Mouse (Mus musculus): ENCODE measurements around the gene Mark1. TPM values are rescaled to one million over a fixed set of nuclear protein-coding genes. Genes with fewer than 3 reads are reported as not detected.

Gene Mark1
- polyA plus RNA-seq, 1 experiment, result 21.2 TPM

DNA sequence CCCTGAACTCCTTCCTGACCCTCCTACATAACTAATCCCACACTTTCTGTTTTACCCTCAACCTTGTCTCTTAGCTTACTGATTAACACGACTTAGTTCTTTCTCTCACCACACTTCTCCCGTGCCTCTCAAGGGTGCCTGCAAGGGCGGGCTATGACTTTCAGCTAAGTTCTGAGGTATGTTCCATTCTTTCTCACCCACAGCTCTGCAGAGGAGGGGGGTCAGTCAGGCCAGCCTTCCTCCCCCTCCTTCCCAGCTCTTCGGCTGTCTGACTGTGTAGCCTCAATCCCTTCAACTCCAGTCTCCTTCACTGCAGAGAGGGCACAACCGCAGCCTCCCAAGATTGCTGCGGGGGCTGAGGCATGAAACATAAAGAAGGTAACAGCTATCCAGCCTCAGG, 120.5 kb downstream of the Mark1 start:
- no peak overlapping the region for H3K27ac ChIP-seq (ENCODE audit: insufficient read depth, low read length)
- TF ChIP-seq CTCF (IDR thresholded peaks at IDR 0.05; ENCODE audit: borderline replicate concordance, insufficient read depth, low read length), result no peak
- TF ChIP-seq POLR2A (IDR thresholded peaks at IDR 0.05; ENCODE audit: low read depth, low read length), result no peak
- no peaks in the 10 kb centered on the region for H3K4me1 ChIP-seq (ENCODE audit: control insufficient read depth, insufficient read depth, low read length)
- H3K4me3 ChIP-seq (ENCODE audit: insufficient read depth, low read length), result no peak overlapping the region

DNA sequence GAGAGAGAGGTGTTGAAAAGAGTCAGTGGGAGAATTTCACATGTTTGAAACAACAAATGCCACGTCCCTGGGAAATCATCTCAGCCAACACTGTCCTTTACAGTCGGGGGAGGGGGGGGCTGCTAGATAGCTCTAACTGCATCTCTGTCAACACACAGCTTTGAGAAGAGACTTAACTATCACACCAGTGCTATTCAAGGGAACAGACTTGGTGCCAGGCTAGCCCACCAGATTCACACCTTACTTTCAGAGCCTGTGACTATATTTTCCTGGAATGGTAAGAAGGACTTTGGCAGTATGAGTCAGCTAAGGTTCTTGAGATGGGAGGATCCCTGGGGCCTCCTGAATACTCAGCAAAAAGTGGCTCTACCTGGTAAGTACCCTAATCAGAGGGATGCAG, 122.1 kb downstream of the Mark1 start:
- Histone ChIP-seq H3K4me1 (ENCODE audit: control insufficient read depth, insufficient read depth, low read length) (no peaks in the 10 kb centered on the region), H3K27ac (ENCODE audit: insufficient read depth, low read length) (no peak overlapping the region), H3K4me3 (ENCODE audit: insufficient read depth, low read length) (no peak overlapping the region)
- TF ChIP-seq POLR2A (IDR thresholded peaks at IDR 0.05; ENCODE audit: low read depth, low read length) (no peak), CTCF (IDR thresholded peaks at IDR 0.05; ENCODE audit: borderline replicate concordance, insufficient read depth, low read length) (no peak)

DNA sequence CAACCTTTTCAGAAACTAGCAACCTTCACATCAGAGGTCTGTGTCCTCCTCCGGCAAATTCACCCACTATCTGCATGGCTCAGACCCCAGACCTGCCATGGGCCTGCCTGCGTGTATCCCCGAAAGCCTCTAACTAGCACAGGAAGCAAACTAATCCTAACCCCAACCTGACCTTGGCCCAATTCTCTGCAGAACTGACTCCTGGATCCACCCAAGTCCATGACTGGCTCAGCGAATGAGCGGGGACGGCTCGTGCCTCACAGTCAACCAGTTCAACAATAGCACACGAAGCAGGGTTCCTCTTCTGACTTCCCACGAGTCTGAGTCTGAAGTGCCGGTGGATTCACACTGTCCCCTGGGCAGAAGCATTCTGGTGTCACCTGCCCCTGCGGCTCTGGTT, 125.5 kb downstream of the Mark1 start:
- Histone ChIP-seq H3K4me3 (ENCODE audit: insufficient read depth, low read length) (no peak overlapping the region), H3K27ac (ENCODE audit: insufficient read depth, low read length) (no peak overlapping the region)
- TF ChIP-seq CTCF (IDR thresholded peaks at IDR 0.05; ENCODE audit: borderline replicate concordance, insufficient read depth, low read length) (no peak), POLR2A (IDR thresholded peaks at IDR 0.05; ENCODE audit: low read depth, low read length) (no peak)

DNA sequence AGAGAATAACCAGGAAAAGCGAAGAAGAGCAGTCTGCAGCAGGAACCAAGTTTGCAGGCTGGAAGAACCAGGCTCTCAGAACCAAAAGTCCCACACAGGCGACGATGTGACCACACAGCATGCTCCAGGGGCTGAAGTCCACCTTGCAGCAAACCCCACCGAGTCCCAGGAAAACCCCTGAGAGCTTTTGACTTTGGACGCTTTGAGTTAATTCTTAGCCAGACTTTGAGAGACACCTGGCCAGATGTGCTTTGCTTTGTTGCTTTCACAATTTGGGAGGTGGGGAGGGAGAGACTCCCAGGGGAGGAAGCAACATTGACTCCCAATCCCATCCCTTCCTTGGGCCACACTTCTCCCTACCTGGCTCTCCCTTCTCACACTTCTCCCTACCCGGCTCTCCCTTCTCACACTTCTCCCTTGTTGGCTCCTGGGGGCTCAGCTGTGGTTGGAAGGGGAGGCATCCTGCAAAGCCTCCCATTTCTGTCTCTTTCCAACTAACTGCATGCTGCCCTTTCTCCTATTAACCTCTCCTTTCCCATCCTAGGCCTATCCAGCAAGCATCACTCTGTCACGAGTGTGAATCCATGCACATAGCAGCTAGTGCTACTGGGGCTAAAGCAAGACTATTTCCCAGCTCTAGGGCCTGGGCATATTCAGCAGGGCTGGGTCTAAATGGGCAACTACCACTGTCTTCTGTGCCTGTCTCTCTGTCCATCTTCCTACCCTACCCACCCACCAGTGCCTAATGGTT, 127.1 kb downstream of the Mark1 start:
- no peak overlapping the region for H3K27ac ChIP-seq (ENCODE audit: insufficient read depth, low read length)

More for the DNA sequence above, 125.5 kb downstream of the Mark1 start:
- no peaks in the 10 kb centered on the region for H3K4me1 ChIP-seq (ENCODE audit: control insufficient read depth, insufficient read depth, low read length)

DNA sequence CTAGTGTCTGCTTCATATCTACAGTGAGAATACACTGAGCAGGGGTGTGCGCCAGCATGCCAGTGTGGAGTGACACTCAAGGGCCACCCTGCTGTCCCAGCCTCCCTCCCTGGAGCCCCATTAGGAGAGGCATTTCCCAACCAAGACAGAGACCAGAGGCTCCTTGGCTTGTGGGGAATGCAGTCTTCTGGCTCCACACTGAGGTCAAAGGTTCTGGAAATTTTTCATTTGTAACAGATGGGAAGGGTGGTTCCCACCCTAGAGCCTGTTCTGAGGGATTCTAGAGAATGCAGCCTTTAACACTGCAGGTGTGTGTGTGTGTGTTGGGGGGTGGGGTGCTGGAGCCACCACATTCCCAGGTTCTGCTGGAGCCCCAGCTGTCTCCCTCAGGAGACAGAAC, 127.9 kb downstream of the Mark1 start:
- TF ChIP-seq POLR2A (IDR thresholded peaks at IDR 0.05; ENCODE audit: low read depth, low read length), result no peak
- TF ChIP-seq CTCF (IDR thresholded peaks at IDR 0.05; ENCODE audit: borderline replicate concordance, insufficient read depth, low read length), result no peak
- Histone ChIP-seq H3K4me1 (ENCODE audit: control insufficient read depth, insufficient read depth, low read length) (no peaks in the 10 kb centered on the region), H3K4me3 (ENCODE audit: insufficient read depth, low read length) (no peak overlapping the region), H3K27ac (ENCODE audit: insufficient read depth, low read length) (no peak overlapping the region)

More for the DNA sequence above, 127.1 kb downstream of the Mark1 start:
- Histone ChIP-seq H3K4me1 (ENCODE audit: control insufficient read depth, insufficient read depth, low read length) (no peaks in the 10 kb centered on the region), H3K4me3 (ENCODE audit: insufficient read depth, low read length) (no peak overlapping the region)
- TF ChIP-seq CTCF (IDR thresholded peaks at IDR 0.05; ENCODE audit: borderline replicate concordance, insufficient read depth, low read length) (no peak), POLR2A (IDR thresholded peaks at IDR 0.05; ENCODE audit: low read depth, low read length) (no peak)

DNA sequence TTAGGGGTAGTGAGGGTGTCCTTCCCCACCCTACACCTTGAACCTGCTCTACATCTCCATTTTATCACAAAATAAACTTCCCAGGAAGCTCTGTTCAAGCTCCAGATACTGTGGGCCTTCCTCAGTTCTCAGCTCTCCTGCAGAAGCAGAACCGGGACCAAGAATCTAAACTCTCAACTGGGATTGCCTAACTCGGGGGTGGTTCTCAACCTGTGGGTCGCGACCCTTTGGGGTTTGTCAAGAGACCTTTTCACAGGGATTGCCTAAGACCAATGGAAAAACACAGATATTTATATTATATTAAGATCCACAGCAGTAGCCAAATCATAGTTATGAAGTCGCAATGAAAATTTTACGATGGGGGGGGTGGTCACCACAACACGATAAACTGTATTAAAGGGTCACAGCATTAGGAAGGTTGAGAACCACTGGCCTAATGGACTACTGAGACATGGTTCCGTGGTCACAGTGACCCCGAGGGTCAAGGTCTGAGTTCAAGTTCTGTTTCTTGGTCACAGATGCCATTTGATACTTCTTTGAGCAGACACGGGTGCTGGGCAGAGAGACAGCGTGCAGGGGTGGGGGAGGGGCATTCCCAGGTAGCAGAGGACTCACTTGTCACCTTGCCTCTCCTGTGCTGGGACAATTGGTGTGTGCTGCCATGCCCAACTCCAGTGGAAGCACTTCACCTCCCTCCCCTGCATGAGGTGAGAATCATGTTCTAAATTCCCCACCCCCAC, 128.6 kb downstream of the Mark1 start:
- TF ChIP-seq POLR2A (IDR thresholded peaks at IDR 0.05; ENCODE audit: low read depth, low read length) (no peak), CTCF (IDR thresholded peaks at IDR 0.05; ENCODE audit: borderline replicate concordance, insufficient read depth, low read length) (no peak)
- no peaks in the 10 kb centered on the region for H3K4me1 ChIP-seq (ENCODE audit: control insufficient read depth, insufficient read depth, low read length)
- no peak overlapping the region for H3K27ac ChIP-seq (ENCODE audit: insufficient read depth, low read length)
- H3K4me3 ChIP-seq (ENCODE audit: insufficient read depth, low read length), result no peak overlapping the region

DNA sequence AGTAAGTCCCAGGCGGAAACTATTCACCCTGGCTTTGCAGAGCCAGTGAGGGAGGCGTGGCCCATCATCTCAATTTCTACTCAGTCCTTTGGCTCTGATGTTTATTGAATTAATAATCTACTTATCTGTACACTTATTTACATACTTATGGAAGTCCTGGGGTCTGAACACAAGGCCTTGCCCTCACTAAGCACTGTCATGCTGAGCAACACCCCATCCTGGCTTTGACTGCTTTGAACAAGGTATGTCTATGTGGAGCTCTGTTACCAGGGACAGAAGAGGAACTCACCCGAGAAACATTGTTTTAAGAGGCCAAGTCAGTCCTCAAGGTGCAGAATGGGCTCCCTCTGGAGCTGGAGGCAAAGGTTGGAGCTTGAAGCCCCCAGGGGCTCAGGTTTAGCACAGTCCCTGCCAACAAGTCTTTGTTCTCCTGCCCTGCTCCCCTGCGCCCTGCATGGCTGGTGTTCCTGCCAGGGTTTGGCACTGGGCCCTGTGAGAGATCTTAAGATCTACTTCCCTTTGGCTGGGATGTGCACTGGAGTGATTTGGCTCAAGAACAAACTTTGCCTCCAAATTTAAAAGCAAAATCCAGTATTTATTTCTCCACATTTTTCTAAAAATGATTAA, 129.3 kb downstream of the Mark1 start:
- TF ChIP-seq CTCF (IDR thresholded peaks at IDR 0.05; ENCODE audit: borderline replicate concordance, insufficient read depth, low read length), result no peak
- no peak for TF ChIP-seq POLR2A (IDR thresholded peaks at IDR 0.05; ENCODE audit: low read depth, low read length)
- Histone ChIP-seq H3K27ac (ENCODE audit: insufficient read depth, low read length) (no peak overlapping the region), H3K4me1 (ENCODE audit: control insufficient read depth, insufficient read depth, low read length) (no peaks in the 10 kb centered on the region), H3K4me3 (ENCODE audit: insufficient read depth, low read length) (no peak overlapping the region)

DNA sequence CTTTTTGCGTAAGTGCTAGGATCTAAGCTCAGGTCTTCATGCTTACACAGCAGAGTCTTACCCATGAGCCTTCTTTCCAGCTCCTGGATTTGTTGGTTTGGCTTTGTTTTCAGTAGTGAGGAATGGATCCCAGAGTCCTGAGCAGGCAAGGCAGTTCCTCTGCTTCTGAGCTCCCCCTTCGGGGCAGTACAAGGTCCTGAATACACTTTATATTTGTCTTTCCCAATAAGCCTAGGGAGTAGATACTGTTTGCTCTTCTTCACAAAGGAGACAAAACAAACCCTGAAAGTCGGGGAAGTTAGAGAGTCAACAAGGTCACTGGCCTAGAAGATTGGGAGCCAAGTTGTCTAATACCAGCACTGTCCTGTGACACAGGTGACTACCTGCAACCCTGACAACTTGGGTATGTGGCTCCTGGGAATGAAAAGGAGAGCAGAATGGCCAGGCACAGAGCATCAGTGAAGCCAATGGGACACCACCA, 131.7 kb downstream of the Mark1 start:
- TF ChIP-seq POLR2A (IDR thresholded peaks at IDR 0.05; ENCODE audit: low read depth, low read length), result no peak
- TF ChIP-seq CTCF (IDR thresholded peaks at IDR 0.05; ENCODE audit: borderline replicate concordance, insufficient read depth, low read length), result no peak
- H3K4me3 ChIP-seq (ENCODE audit: insufficient read depth, low read length), result no peak overlapping the region
- H3K27ac ChIP-seq (ENCODE audit: insufficient read depth, low read length), result no peak overlapping the region
- no peaks in the 10 kb centered on the region for H3K4me1 ChIP-seq (ENCODE audit: control insufficient read depth, insufficient read depth, low read length)

DNA sequence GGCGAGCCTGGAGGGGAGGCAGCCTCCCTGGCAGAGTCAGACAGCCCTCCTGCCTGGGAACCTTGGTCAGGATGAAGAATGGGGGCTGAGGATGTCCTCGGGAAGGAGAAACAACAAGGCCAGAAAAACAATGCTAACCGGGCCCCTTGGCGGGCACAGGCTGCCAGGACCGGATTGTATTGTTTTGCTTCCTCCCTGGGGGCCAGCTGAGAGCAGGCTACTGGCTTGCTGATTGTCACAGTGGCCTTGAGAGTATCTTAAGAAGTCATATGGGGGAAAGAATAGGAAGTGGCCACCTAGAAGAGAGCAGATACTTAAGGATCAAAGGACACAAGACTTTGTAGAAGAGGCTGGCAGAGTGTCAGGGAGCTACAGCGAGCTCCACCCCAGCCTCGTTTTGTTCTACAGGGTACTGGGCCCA, 135.0 kb downstream of the Mark1 start:
- TF ChIP-seq CTCF (IDR thresholded peaks at IDR 0.05; ENCODE audit: borderline replicate concordance, insufficient read depth, low read length) (no peak), POLR2A (IDR thresholded peaks at IDR 0.05; ENCODE audit: low read depth, low read length) (no peak)
- Histone ChIP-seq H3K4me3 (ENCODE audit: insufficient read depth, low read length) (no peak overlapping the region), H3K4me1 (ENCODE audit: control insufficient read depth, insufficient read depth, low read length) (peaks cover 4% of the 10 kb centered on the region; the same call in 1 of the 2 replicates), H3K27ac (ENCODE audit: insufficient read depth, low read length) (no peak overlapping the region)

Measured in embryonic fibroblast, embryonic 13.5 days (primary cell).